Mouse (Mus musculus) thymus, postnatal 36 days (tissue): ENCODE measurements around the gene Adam8.

Experiments
- DNase-seq, 2 experiments: peaks; one replicate each; pipeline ENCODE4 v3.0.0; 2022; ENCODE audit warnings: mixed read lengths in 2 of 2

Gene Adam8

GRCm38 (mm10) chr7:139978278-139978892, 14.0 kb downstream of the Adam8 start, which contains the start of gene 6430531B16Rik:
Gene 6430531B16Rik (minus strand): TSS chr7:139978755.
- DNase-seq = peak; percentile 76 to 79

GRCm38 (mm10) chr7:139975471-139975870, 16.9 kb downstream of the Adam8 start:
- no peak for DNase-seq

- no peak for DNase-seq
Measured at GRCm38 (mm10) chr7:139974307-139974706, 18.1 kb downstream of the Adam8 start.

- DNase-seq = no peak
Measured at GRCm38 (mm10) chr7:139972923-139973331, 19.4 kb downstream of the Adam8 start.

GRCm38 (mm10) chr7:139971436-139971835, 20.9 kb downstream of the Adam8 start:
- DNase-seq = no peak

DNA sequence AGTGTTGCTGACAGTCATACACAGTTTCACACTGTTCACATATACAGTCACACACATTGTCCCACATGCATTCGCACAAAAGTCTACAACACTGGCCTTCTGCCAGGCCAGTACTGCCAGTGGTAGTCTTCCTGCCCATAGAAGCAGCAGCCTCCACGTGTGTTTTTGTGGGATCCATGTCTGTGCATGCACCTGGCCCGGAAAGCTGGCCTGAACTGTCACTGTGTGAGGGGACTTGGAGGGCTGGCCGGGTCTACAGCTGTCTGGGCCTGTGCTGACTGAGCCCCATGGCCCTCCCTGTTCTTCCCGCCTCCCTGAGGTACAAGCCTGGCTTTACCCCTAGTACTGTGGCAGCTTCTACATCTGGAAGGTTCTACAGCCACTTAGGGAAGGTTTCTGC, 21.4 kb downstream of the Adam8 start:
- no peak for DNase-seq

- DNase-seq = no peak
Measured at GRCm38 (mm10) chr7:139970216-139970919, 22.0 kb downstream of the Adam8 start.

- peak; percentile 70 to 75 for DNase-seq
Measured at GRCm38 (mm10) chr7:139969348-139970130, 22.8 kb downstream of the Adam8 start.

DNA sequence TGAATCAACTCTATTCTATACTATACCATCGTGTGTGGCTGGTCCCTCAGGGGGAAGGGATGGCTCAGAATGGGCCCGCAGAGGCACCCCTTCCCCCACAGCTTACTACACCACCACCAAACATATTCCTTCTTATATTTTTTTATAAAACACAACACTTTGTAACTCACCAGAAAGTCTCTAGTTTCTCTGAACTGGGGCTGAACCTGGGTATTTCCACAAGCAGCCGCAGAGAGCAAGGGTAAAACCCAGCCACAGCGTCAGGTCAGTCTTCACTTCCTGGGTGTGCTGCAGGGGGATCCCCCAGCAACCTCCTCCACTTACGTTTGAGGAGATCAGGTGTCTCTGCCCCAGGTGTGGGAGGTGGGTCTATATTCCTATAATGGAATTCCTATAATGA, 23.9 kb downstream of the Adam8 start:
- peak in 1 of 2 experiments; percentile 28 for DNase-seq

- no peak for DNase-seq
Measured at GRCm38 (mm10) chr7:139967175-139967574, 25.2 kb downstream of the Adam8 start.

DNA sequence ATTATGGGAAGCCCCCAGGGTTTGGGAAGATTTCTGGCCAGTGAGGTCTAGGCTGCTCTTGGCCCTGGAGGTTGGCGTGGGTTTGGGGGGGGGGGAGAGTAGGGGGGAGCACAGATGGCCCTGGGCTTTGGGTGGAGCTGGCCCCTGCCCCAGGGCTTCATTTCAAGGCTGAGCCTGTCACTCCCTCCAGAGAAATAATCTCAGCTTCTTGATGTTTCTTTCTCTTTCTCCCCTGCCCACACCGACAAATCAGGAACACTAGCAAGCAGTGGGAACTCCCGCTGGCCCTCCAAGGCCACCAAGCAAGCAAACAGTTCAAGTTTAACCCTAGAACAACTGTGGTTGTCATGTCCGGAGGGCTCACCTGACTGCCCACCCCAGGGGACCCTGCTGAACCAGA, 28.5 kb downstream of the Adam8 start:
- no peak for DNase-seq

GRCm38 (mm10) chr7:139961141-139961540, 31.2 kb downstream of the Adam8 start:
- DNase-seq = no peak

GRCm38 (mm10) chr7:139957958-139958357, 34.4 kb downstream of the Adam8 start:
- no peak for DNase-seq

DNA sequence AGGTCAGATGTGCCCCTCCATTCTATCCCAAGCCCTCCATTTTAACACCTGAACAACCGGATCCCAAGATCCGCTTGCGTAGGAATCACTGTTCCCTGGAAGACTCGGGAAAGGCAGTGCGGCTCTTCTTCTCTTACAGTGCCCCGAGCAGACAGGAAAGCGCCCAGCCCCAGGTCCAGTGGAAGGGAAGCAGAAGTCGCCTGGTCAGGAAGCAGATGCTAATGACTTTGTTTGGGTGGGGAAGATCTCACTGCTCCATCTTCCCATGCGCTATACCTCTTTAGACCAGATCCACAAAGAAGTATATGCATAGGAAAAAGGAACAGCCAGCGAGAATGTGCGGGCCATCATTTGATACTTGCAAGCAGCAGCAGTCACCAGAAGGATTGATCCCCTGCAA, 34.9 kb downstream of the Adam8 start:
- no peak for DNase-seq

DNA sequence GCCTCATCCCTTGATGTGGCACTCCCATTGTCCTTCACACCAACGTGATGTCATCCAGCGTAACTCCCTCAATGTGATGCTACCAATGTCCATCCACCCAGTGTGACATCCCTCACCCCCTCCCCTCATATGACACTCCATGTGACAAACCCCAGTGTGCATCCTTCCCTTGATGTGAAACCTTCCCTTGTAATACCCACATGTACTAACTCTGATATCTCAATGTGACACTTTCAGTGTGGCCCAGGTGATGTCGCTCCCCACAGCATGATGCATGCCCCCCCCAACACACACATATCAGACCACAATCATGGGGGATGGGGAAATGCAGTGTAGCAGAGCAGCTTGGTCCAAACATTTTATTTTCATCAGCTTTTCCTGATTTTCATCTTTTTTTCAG, 35.7 kb downstream of the Adam8 start:
- DNase-seq = no peak

DNA sequence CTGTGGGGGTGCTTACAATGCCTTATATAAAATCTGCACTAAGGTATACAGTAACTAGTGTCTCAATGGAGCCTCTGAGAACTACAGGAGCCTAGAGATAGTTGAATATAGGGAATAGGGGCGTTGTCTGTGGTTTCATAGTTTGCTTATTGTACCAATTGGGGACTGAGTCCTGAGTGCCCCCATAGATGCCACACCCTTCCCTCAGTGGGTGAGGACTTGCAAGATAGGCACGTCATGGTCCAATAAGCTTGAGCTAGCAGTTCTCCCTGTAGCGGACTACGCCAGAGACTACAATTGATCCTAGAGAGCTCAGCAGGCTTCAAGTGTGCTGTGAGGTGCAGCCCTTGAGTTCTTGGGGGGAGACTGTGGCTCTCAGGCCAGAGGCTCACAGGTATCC, 36.9 kb downstream of the Adam8 start:
- DNase-seq = no peak

GRCm38 (mm10) chr7:139951991-139952633, 40.2 kb downstream of the Adam8 start:
- no peak for DNase-seq

DNA sequence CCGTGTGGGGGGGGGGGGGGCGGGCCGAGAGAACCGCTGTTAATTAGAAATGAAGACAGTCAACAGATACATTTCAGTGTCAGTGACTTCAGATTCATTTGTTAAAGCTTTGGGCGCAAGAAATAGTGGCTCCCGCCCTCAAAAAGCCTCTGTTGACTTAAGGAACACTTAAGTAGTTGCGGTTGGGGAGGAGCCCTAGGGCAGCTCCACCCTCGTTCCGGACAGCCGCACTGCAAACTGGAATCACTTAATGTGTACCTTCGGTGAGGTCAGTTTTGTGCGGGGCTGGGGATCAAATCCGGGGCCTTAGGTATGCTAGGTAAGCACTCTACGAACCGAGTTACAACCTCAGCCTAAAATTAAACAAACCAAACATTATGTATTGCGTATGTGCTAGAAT, 41.3 kb downstream of the Adam8 start:
- DNase-seq = no peak

- peak; percentile 27 to 33 for DNase-seq
Measured at GRCm38 (mm10) chr7:139950283-139950971, 41.9 kb downstream of the Adam8 start.

GRCm38 (mm10) chr7:139949893-139950282, 42.5 kb downstream of the Adam8 start:
- peak in 1 of 2 experiments; percentile 25 for DNase-seq

GRCm38 (mm10) chr7:139946032-139946431, 46.3 kb downstream of the Adam8 start:
- no peak for DNase-seq

DNA sequence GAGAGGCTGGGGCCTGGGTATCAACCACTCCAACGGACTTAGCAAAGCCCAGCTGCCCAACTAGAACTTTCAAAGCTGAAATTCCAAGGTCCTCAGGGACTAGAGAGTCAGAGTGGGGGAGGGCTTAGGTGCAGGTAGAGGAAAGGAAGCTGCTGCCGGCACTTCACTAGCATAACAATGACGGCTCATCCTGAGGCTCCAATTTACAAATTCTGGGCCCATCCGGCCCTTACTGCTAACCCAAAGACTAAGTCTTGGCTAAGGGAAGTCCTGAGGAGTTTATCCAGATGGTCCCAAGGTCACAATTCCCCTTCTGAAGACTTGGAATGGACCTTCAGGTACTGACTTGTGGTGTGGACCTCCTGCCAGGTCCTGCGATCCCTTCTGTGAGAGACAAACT, 46.8 kb downstream of the Adam8 start:
- DNase-seq = no peak
